Mouse (Mus musculus) forebrain, embryonic 14.5 days (tissue): ENCODE measurements around the gene Mxi1. TPM values are rescaled to one million over a fixed set of nuclear protein-coding genes. Genes with fewer than 3 reads are reported as not detected.

Source experiments
- ATAC-seq: fragments of 200-750 bp; cut with Nextera tagmentation; 2 replicates; pipeline ENCODE4 v1.8.0; 2017; ENCODE audit warnings: mild to moderate bottlenecking, moderate library complexity
- DNase-seq: peaks from one replicate; pipeline ENCODE4 v3.0.0-alpha.2; 2015; ENCODE audit warnings: low spot score
- H3K27ac ChIP-seq: fragments of 300-500 bp; sonication (generic); 2 replicates; pipeline ENCODE4 v1.5.1; 2014; ENCODE audit warnings: low read depth, mild to moderate bottlenecking, control low read depth, low read length, moderate library complexity
- H3K27me3 ChIP-seq: fragments of 300-500 bp; sonication (generic); replicated peaks from 2 replicates; pipeline ENCODE4 v1.6.1; 2014; ENCODE audit warnings: low read length, control low read depth, mixed read lengths; ENCODE audit not compliant: control insufficient read depth, insufficient read depth
- H3K36me3 ChIP-seq: fragments of 300-500 bp; sonication (generic); 2 replicates; pipeline ENCODE4 v1.6.1; 2014; ENCODE audit warnings: low read length, control low read depth; ENCODE audit not compliant: control insufficient read depth, insufficient read depth
- H3K4me1 ChIP-seq: fragments of 300-500 bp; sonication (generic); 2 replicates; pipeline ENCODE4 v1.6.1; 2014; ENCODE audit warnings: antibody characterized with exemption, low read length, control low read depth; ENCODE audit not compliant: control insufficient read depth, insufficient read depth
- H3K4me2 ChIP-seq: fragments of 300-500 bp; sonication (generic); 2 replicates; pipeline ENCODE4 v1.6.1; 2014; ENCODE audit warnings: mild to moderate bottlenecking, control low read depth, low read length
- H3K4me3 ChIP-seq: fragments of 300-500 bp; sonication (generic); 2 replicates; pipeline ENCODE4 v1.5.1; 2014; ENCODE audit warnings: low read depth, low read length, control low read depth
- H3K9ac ChIP-seq: fragments of 300-500 bp; sonication (generic); 2 replicates; pipeline ENCODE4 v1.6.1; 2014; ENCODE audit warnings: mild to moderate bottlenecking, low read length, control low read depth, moderate library complexity
- H3K9me3 ChIP-seq: fragments of 300-500 bp; sonication (generic); replicated peaks from 2 replicates; pipeline ENCODE4 v1.6.1; 2016; ENCODE audit warnings: low read length, control low read depth, mixed read lengths; ENCODE audit not compliant: control insufficient read depth
- WGBS: fragments of 180-500 bp; shearing (Covaris S2); extraction: QIAGEN DNeasy Blood & Tissue Kit; methylation state at CpG from one replicate; pipeline ENCODE4 v1.1.7; 2014; 5-methylcytosine and 5-hydroxymethylcytosine counted together
- polyA plus RNA-seq: library from polyadenylated mRNA; unstranded; fragments of >200 nt; fragmentation: Nextera tagmentation; extraction: Ambion mirVana; gene quantifications from 2 replicates; pipeline ENCODE4 v1.2.1, GENCODE M21; 2014

The Mxi1 gene
- polyA plus RNA-seq, 1 experiment from 2014 or later, result 27.6 TPM

- Histone ChIP-seq H3K9me3 (no peaks in the 10 kb centered on the region), H3K27me3 (no peaks in the 10 kb centered on the region), H3K9ac (no peak overlapping the region), H3K4me2 (no peak overlapping the region), H3K36me3 (peaks cover 68% of the 10 kb centered on the region), H3K4me3 (no peak overlapping the region), H3K27ac (no peak overlapping the region), H3K4me1 (no peaks in the 10 kb centered on the region)
- DNase-seq (no peak), ATAC-seq (no peak)
- WGBS, result 94% methylated on average over 9 of the region's 9 CpGs
Measured at GRCm38 (mm10) chr19:53375816-53376215, 65.5 kb downstream of the Mxi1 start.

- Histone ChIP-seq H3K27ac (no peak overlapping the region), H3K4me1 (no peaks in the 10 kb centered on the region), H3K4me3 (no peak overlapping the region), H3K4me2 (no peak overlapping the region), H3K36me3 (peaks cover 70% of the 10 kb centered on the region), H3K9me3 (no peaks in the 10 kb centered on the region), H3K9ac (no peak overlapping the region), H3K27me3 (no peaks in the 10 kb centered on the region)
- DNase-seq (no peak), ATAC-seq (no peak)
- 90% methylated on average over 8 of the region's 8 CpGs for WGBS
Measured at GRCm38 (mm10) chr19:53377652-53378051, 67.3 kb downstream of the Mxi1 start.

- WGBS, result 93% methylated on average over 10 of the region's 10 CpGs
Measured at GRCm38 (mm10) chr19:53378421-53378820, 68.1 kb downstream of the Mxi1 start.

GRCm38 (mm10) chr19:53383336-53383735 lies 73.0 kb downstream of the Mxi1 start:
- DNase-seq, result no peak
- no peaks in the 10 kb centered on the region for H3K9me3 ChIP-seq
- peaks cover 82% of the 10 kb centered on the region for H3K36me3 ChIP-seq
- 97% methylated on average over 15 of the region's 15 CpGs for WGBS
- H3K27me3 ChIP-seq, result no peaks in the 10 kb centered on the region
- H3K4me2 ChIP-seq, result no peak overlapping the region
- H3K9ac ChIP-seq, result no peak overlapping the region
- H3K4me1 ChIP-seq, result no peaks in the 10 kb centered on the region
- H3K27ac ChIP-seq, result no peak overlapping the region
- no peak overlapping the region for H3K4me3 ChIP-seq
- no peak for ATAC-seq

More at GRCm38 (mm10) chr19:53378421-53378820, 68.1 kb downstream of the Mxi1 start:
- H3K4me2 ChIP-seq, result no peak overlapping the region
- H3K9me3 ChIP-seq, result no peaks in the 10 kb centered on the region
- H3K36me3 ChIP-seq, result peaks cover 71% of the 10 kb centered on the region
- no peak for DNase-seq
- no peaks in the 10 kb centered on the region for H3K4me1 ChIP-seq
- H3K27ac ChIP-seq, result no peak overlapping the region
- no peak for ATAC-seq
- H3K4me3 ChIP-seq, result no peak overlapping the region
- H3K27me3 ChIP-seq, result no peaks in the 10 kb centered on the region
- no peak overlapping the region for H3K9ac ChIP-seq

GRCm38 (mm10) chr19:53389417-53389816 lies 79.1 kb downstream of the Mxi1 start:
- Histone ChIP-seq H3K9me3 (no peaks in the 10 kb centered on the region), H3K27ac (peak overlapping the region; percentile 97; the same call in 1 of the 2 replicates)
- ATAC-seq, result no peak

GRCm38 (mm10) chr19:53389851-53390431 lies 79.6 kb downstream of the Mxi1 start:
- peak overlapping the region; percentile 97 for H3K27ac ChIP-seq
- under 1% methylated on average over 59 of the region's 59 CpGs for WGBS
- ATAC-seq (peak; percentile 86), DNase-seq (no peak)
- peaks cover 9% of the 10 kb centered on the region for H3K4me1 ChIP-seq
- peak overlapping the region; percentile 77 for H3K4me2 ChIP-seq
- H3K27me3 ChIP-seq, result no peaks in the 10 kb centered on the region
- H3K9me3 ChIP-seq, result no peaks in the 10 kb centered on the region
- H3K9ac ChIP-seq, result peak overlapping the region; percentile 98
- peaks cover 34% of the 10 kb centered on the region for H3K36me3 ChIP-seq
- peak overlapping the region; percentile 99 for H3K4me3 ChIP-seq

More at GRCm38 (mm10) chr19:53389417-53389816, 79.1 kb downstream of the Mxi1 start:
- H3K9ac ChIP-seq, result peak overlapping the region; percentile 98
- WGBS, result 27% methylated on average over 6 of the region's 6 CpGs
- H3K27me3 ChIP-seq, result no peaks in the 10 kb centered on the region
- DNase-seq, result no peak
- peak overlapping the region; percentile 77 for H3K4me2 ChIP-seq
- peak overlapping the region; percentile 99 for H3K4me3 ChIP-seq
- H3K4me1 ChIP-seq, result peaks cover 9% of the 10 kb centered on the region
- H3K36me3 ChIP-seq, result peaks cover 39% of the 10 kb centered on the region

- WGBS, result under 1% methylated on average over 45 of the region's 48 CpGs
- ATAC-seq, result peak; percentile 98
- peak within 1 kb of the TSS; percentile 98 for H3K9ac ChIP-seq
- H3K4me2 ChIP-seq, result peak within 1 kb of the TSS; percentile 83
- peak within 1 kb of the TSS; percentile 99 for H3K4me3 ChIP-seq
- peaks cover 32% of the 10 kb centered on the region for H3K36me3 ChIP-seq
- peak; percentile 100 for DNase-seq
- H3K9me3 ChIP-seq, result no peaks in the 10 kb centered on the region
- peaks cover 9% of the 10 kb centered on the region for H3K4me1 ChIP-seq
- H3K27me3 ChIP-seq, result no peaks in the 10 kb centered on the region
- peak within 1 kb of the TSS; percentile 97 for H3K27ac ChIP-seq
Measured at GRCm38 (mm10) chr19:53390495-53391007, 80.2 kb downstream of the Mxi1 start, which contains the start of gene Smndc1. Gene Smndc1, minus strand, starts transcription at chr19:53390578.

GRCm38 (mm10) chr19:53391386-53391785 lies 81.1 kb downstream of the Mxi1 start:
- H3K27ac ChIP-seq, result no peak overlapping the region
- H3K27me3 ChIP-seq, result no peaks in the 10 kb centered on the region
- no peak for ATAC-seq
- H3K4me1 ChIP-seq, result peaks cover 9% of the 10 kb centered on the region
- H3K9ac ChIP-seq, result peak overlapping the region; percentile 72
- peak overlapping the region; percentile 99 for H3K4me3 ChIP-seq
- H3K36me3 ChIP-seq, result peaks cover 24% of the 10 kb centered on the region
- 47% methylated on average over 8 of the region's 8 CpGs for WGBS
- H3K4me2 ChIP-seq, result peak overlapping the region; percentile 83
- no peak for DNase-seq
- H3K9me3 ChIP-seq, result no peaks in the 10 kb centered on the region

- ATAC-seq, result no peak
- whole genome bisulfite sequencing, result 81% methylated on average over 5 of the region's 5 CpGs
- Histone ChIP-seq H3K27me3 (no peaks in the 10 kb centered on the region), H3K4me1 (peaks cover 9% of the 10 kb centered on the region), H3K9ac (no peak overlapping the region; the same call in 1 of the 2 replicates), H3K4me3 (0 out of 2 replicates have a peak overlapping the region, but pooled peaks have one; percentile 99), H3K9me3 (no peaks in the 10 kb centered on the region), H3K4me2 (peak overlapping the region; percentile 83), H3K36me3 (peaks cover 22% of the 10 kb centered on the region), H3K27ac (no peak overlapping the region)
- DNase-seq, result no peak
Measured at GRCm38 (mm10) chr19:53391787-53392186, 81.5 kb downstream of the Mxi1 start.
